Mouse (Mus musculus) cortical plate, adult 2 months (tissue): ENCODE data around the gene Dnah17. TPM values are rescaled to one million over a fixed set of nuclear protein-coding genes. Genes with fewer than 3 reads are reported as not detected.

Source experiments
- H3K27ac ChIP-seq: fragments of 200-500 bp; 2 replicates; pipeline ENCODE4 v1.5.1; 2012; ENCODE audit warnings: low read length, control low read depth, inconsistent platforms; ENCODE audit not compliant: insufficient read depth
- H3K4me1 ChIP-seq: fragments of 200-500 bp; 2 replicates; pipeline ENCODE4 v1.6.1; 2011; ENCODE audit warnings: low read length; ENCODE audit not compliant: control insufficient read depth, insufficient read depth
- H3K4me3 ChIP-seq: fragments of 200-500 bp; 2 replicates; pipeline ENCODE4 v1.5.1; 2011; ENCODE audit warnings: mild to moderate bottlenecking, low read length, control low read depth; ENCODE audit not compliant: insufficient read depth
- CTCF ChIP-seq: fragments of 200-500 bp; IDR thresholded peaks from 2 replicates; pipeline ENCODE4 v1.5.1; 2011; ENCODE audit warnings: mild to moderate bottlenecking, control low read depth, low read length; ENCODE audit not compliant: insufficient read depth; ENCODE audit errors: extremely low read depth
- POLR2A ChIP-seq: fragments of 200-500 bp; IDR thresholded peaks from 2 replicates; pipeline ENCODE4 v1.6.1; 2011; ENCODE audit warnings: mild to moderate bottlenecking, low read length, control low read depth; ENCODE audit not compliant: insufficient read depth; ENCODE audit errors: extremely low read depth
- polyA plus RNA-seq: library from polyadenylated mRNA; depleted of rRNA; stranded (reverse); fragments of >200 nt; gene quantifications from 2 replicates; pipeline ENCODE4 v1.2.3, GENCODE M21; 2012; rRNA removed

The Dnah17 gene
- polyA plus RNA-seq = 0.06 and 0.10 TPM in 2 replicates

- no peak within 1 kb of the TSS for H3K4me3 ChIP-seq
- no peak for TF ChIP-seq POLR2A
- TF ChIP-seq CTCF = no peak
- H3K4me1 ChIP-seq = 0 out of 2 replicates have a peak, but pooled peaks cover 1% of the 10 kb centered on the region
- H3K27ac ChIP-seq = no peak within 1 kb of the TSS
These were observed at the start of gene Dnah17 for GRCm38 (mm10) chr11:118130534-118130933. TSS of gene Dnah17 (minus strand) at chr11:118130634.

- Histone ChIP-seq H3K4me3 (no peak overlapping the region), H3K27ac (no peak overlapping the region), H3K4me1 (peaks cover 16% of the 10 kb centered on the region)
- TF ChIP-seq CTCF (no peak), POLR2A (no peak)
These were observed 49.8 kb upstream of the Dnah17 start for GRCm38 (mm10) chr11:118180199-118180598.

- Histone ChIP-seq H3K4me3 (no peak overlapping the region), H3K27ac (no peak overlapping the region), H3K4me1 (peaks cover 16% of the 10 kb centered on the region)
- TF ChIP-seq POLR2A (no peak), CTCF (no peak)
These were observed 47.8 kb upstream of the Dnah17 start for GRCm38 (mm10) chr11:118178236-118178635.

- peaks cover 2% of the 10 kb centered on the region for H3K4me1 ChIP-seq
- H3K4me3 ChIP-seq = no peak overlapping the region
- TF ChIP-seq POLR2A (no peak), CTCF (no peak)
- no peak overlapping the region for H3K27ac ChIP-seq
These were observed 44.3 kb upstream of the Dnah17 start for GRCm38 (mm10) chr11:118174752-118175151.

- Histone ChIP-seq H3K27ac (no peak overlapping the region), H3K4me1 (peaks cover 2% of the 10 kb centered on the region), H3K4me3 (no peak overlapping the region)
- TF ChIP-seq POLR2A (no peak), CTCF (no peak)
These were observed 42.3 kb upstream of the Dnah17 start for GRCm38 (mm10) chr11:118172768-118173167.

- no peak for TF ChIP-seq POLR2A
- TF ChIP-seq CTCF = no peak
- H3K4me1 ChIP-seq = peaks cover 2% of the 10 kb centered on the region
- H3K27ac ChIP-seq = no peak overlapping the region
These were observed 39.9 kb upstream of the Dnah17 start for GRCm38 (mm10) chr11:118170333-118170732.

GRCm38 (mm10) chr11:118168714-118169113 is 38.3 kb upstream of the Dnah17 start:
- no peak overlapping the region for H3K4me3 ChIP-seq
- no peak overlapping the region for H3K27ac ChIP-seq
- TF ChIP-seq CTCF = no peak
- no peak for TF ChIP-seq POLR2A
- H3K4me1 ChIP-seq = peaks cover 4% of the 10 kb centered on the region

More at GRCm38 (mm10) chr11:118170333-118170732, 39.9 kb upstream of the Dnah17 start:
- no peak overlapping the region for H3K4me3 ChIP-seq

- H3K27ac ChIP-seq = no peak overlapping the region
- H3K4me1 ChIP-seq = peaks cover 2% of the 10 kb centered on the region; the same call in 1 of the 2 replicates
- no peak overlapping the region for H3K4me3 ChIP-seq
- no peak for TF ChIP-seq CTCF
- TF ChIP-seq POLR2A = no peak
These were observed 36.2 kb upstream of the Dnah17 start for GRCm38 (mm10) chr11:118166626-118167025.

- Histone ChIP-seq H3K4me1 (peaks cover 2% of the 10 kb centered on the region; the same call in 1 of the 2 replicates), H3K27ac (no peak overlapping the region), H3K4me3 (no peak overlapping the region)
- TF ChIP-seq POLR2A = no peak
- TF ChIP-seq CTCF = no peak
These were observed 35.2 kb upstream of the Dnah17 start for GRCm38 (mm10) chr11:118165681-118166080.

- Histone ChIP-seq H3K4me3 (no peak overlapping the region), H3K27ac (no peak overlapping the region)
- TF ChIP-seq CTCF (no peak), POLR2A (no peak)
These were observed 34.1 kb upstream of the Dnah17 start for GRCm38 (mm10) chr11:118164566-118164965.

More at GRCm38 (mm10) chr11:118164566-118164965, 34.1 kb upstream of the Dnah17 start:
- H3K4me1 ChIP-seq = peaks cover 2% of the 10 kb centered on the region; the same call in 1 of the 2 replicates
